Mouse (Mus musculus): ENCODE data around the gene Gm2026.
"Not testable (repeated sequence)": the region's sequence is repeated elsewhere in the genome, so short reads cannot be mapped to it uniquely, and the experiment has no call there.

Gm2026 gene

DNA sequence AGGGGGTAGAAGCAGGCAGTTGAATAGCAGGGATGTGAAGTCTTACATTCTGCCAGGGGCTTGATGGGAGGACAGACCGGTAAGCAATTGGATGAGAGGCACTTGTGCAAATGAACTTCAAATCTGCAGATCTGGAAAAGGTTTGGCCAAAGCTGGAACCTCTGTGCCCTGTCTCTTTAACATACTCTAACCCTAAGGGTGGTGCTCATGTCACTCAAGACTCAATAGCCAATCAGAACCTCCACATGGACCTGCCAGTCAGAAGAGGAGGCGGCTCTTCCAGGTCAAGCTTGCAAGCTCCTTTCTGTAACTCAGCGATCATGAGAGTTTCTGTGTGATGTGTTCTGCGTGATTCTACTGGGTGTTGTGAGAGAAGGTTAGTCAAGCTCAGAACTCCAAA lies at the start of gene Gm2026:
Gene Gm2026 (plus strand): TSS at position 301 of the 400 bp plus-strand sequence.
- DNase-seq (ENCODE audit: low spot score in 2 of 2), result not testable (repeated sequence)

DNA sequence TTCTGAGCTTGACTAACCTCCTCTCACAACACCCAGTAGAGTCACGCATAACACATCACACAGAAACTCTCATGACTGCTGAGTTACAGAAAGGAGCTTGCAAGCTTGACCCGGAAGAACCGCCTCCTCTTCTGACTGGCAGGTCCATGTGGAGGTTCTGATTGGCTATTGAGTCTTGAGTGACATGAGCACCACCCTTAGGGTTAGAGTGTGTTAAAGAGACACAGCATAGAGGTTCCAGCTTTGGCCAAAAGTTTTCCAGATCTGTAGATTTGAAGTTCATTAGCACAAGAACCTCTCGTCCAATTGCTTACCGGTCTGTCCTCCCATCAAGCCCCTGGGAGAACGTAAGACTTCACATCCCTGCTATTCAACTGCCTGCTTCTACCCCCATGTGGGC lies 34.1 kb upstream of the Gm2026 start, which contains the start of gene Zfp966:
Gene Zfp966 (minus strand): TSS at position 101 of the 400 bp plus-strand sequence.
- not testable (repeated sequence) for DNase-seq (ENCODE audit: low spot score in 2 of 2)
